Mouse (Mus musculus): ENCODE measurements at regions not wholly inside any gene's neighbourhood (a gene's known extent, or its start where the extent isn't known, plus 50 kb on each side); places are given as distances from the start of the nearest gene placed in this dataset.

DNA sequence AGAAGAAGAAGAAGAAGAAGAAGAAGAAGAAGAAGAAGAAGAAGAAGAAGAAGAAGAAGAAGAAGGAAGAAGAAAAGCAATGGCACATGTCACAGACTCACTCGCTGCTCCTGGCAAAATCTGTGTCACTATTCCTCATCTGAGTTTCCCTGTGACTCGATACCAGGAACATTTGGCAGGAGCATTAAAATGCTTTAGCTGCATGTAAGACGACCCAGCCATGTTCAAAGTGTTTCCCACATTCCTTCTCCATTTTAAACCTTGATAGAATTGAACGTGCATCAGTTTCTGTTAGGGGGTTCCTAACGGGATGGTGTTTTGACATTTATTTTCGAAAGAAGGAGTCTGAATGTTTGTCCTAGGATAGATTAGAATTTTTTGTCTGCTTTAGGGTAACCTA is 51.2 kb upstream of the Pja2 start:
- no peak for DNase-seq (ENCODE audit: low read depth in 1 of 2, low spot score in 2 of 2)

DNA sequence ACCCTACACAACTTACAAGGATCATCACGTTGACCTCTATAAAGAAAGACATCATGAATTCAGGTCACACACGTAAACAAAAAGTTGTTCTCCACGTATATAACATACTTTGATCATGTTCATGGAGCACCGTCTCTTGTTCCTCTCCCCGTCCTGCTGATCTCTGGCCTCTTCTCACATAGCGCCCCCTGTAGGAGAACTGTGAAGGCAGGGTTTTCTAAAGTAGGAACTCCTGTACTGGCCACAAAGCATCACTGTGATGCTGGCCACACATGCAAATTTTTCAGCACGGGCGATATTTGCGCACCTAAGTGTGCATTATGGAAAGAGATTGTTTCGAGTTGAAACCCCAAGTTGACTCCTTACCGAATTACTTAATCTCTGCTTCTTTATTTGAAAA is 51.9 kb upstream of the Pja2 start:
- no peak for DNase-seq (ENCODE audit: low read depth in 1 of 2, low spot score in 2 of 2)

DNA sequence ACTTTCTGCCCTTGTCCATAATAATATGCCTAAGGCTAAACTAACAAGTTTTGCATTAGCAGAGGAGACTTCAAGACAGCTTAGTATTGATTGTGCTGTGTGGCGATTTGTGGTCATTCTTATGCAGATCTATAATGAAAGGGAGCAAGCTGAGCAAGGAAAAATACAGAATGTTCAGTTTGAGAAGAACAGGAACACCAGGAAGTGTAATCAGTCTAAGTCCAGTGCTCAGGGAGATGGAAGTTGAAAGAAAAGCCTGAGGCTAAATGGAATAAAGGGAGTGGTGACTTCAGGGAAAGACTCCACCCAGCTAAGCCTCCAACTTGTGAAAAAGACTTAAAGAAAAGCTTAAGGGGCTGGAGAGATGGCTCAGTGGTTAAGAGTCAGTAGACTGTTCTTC is 58.6 kb upstream of the Pja2 start:
- no peak for DNase-seq (ENCODE audit: low read depth in 1 of 2, low spot score in 2 of 2)

DNA sequence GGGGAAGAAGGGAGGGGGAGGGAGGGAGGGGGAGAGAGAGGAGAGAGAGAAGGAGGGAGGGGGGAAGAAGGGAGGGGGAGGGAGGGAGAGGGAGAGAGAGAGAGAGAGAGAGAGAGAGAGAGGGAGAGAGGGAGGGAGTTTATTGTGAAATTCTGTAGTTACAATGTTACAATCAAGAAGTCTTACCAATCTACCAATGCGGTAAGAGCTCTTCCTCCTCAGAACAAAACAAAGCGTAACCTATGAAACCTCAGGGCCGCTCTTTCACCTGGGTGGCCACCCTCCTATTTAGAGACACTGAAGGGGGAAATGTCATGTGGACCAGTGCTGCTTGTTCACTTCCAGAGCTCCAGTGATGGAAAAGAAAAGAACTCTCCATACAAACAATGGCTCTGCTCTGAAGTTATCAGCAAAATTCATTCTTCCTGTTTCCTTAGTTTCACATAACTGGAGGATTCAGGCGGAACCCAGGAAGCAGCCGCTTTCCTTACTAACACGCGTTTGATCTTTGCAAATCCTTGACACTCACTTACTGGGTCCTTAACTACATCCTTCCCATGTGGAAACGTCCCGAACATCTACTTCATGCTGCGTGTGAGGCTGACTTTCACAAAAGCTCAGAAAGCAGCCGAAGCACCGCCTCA is 65.7 kb upstream of the Pja2 start:
- DNase-seq (ENCODE audit: low read depth in 1 of 2, low spot score in 2 of 2): no peak

GRCm38 (mm10) chr17:64398114-64398692 is 66.5 kb upstream of the Pja2 start:
- no peak for DNase-seq (ENCODE audit: low read depth in 1 of 2, low spot score in 2 of 2)

DNA sequence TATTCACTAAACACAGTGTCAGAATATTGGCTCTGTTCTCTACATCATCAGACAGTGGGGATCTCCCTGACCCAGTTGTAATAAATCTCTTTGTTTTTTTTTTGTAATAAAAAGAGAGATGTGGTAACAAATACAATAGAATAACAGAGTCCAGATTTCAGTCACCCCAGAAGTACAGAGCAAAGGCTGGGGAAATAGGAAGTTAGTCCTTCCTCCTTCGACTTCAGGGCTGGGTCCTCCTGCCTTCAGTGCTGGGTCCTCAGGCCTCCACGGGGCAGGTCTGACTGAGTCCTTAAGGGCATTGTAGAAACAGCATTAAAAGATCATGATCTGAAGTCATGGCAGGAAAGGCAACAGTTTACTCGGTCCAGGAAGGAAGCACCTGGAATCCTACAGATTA is 67.0 kb upstream of the Pja2 start:
- DNase-seq (ENCODE audit: low read depth in 1 of 2, low spot score in 2 of 2): no peak

- DNase-seq (ENCODE audit: low read depth in 1 of 2, low spot score in 2 of 2): no peak
These were observed 75.1 kb upstream of the Pja2 start for GRCm38 (mm10) chr17:64406742-64407254.

- DNase-seq (ENCODE audit: low read depth in 1 of 2, low spot score in 2 of 2): no peak
These were observed 75.7 kb upstream of the Pja2 start for GRCm38 (mm10) chr17:64407255-64408011.

- DNase-seq (ENCODE audit: low read depth in 1 of 2, low spot score in 2 of 2): no peak
These were observed 94.1 kb upstream of the Pja2 start for GRCm38 (mm10) chr17:64425811-64426210.

DNA sequence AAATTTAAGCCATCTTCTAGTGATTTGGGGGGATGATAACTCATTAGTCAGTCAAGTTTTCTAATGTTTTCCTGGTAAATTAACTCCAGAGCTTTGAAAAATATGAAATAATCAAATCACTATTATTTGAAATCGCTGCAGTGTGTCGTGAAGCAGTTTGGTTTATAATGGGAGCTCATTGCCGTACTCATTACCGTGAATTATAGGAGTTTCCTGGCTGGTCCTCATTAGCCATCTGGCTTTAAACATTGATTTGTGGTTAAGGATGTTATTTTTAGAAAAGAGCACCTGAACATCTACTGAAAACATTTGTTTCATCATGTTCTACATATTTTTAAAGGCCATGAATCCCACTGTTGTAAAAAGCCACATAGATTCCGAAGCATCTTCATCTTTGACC is 94.8 kb upstream of the Pja2 start:
- no peak for DNase-seq (ENCODE audit: low read depth in 1 of 2, low spot score in 2 of 2)

DNA sequence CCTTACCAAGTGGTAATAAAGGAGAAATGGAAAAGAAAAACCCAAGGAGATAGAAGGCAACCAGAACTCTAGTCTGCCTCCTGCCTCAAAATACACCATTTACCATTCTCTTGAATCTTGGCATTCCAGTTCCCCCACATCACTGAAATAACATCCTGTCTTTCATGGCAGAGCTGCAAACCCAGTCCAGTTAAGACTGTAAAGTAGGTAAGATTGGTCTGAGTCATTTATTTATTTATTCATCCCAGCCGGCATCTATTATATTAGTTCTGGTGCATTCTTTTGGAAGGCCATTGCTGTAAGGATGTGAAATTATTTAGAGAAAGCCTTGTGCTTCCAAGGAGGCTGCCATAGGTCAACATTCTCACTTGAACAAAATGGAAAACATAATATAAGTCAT is 107.9 kb upstream of the Pja2 start:
- no peak for DNase-seq (ENCODE audit: low read depth in 1 of 2, low spot score in 2 of 2)

DNA sequence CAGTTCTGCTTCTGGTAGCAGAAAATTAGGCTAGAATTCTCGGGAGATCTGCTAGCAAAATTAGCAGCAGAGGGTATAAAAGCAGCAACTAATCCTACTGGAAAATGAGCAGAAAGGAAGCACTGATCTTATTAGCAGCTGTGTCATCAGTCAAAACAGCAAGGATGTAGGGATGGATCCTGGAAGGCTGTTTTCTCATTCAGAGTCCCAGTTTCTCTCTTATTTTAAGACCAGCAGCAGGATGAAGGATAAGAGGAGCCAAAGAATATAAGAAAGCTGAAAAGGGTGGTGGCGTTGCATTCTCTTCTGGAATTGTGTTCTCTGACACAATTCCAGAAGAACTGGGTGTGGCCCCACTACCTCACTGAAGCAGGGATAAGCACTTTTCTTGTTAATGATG is 123.0 kb upstream of the Pja2 start:
- no peak for DNase-seq (ENCODE audit: low read depth in 1 of 2, low spot score in 2 of 2)

- no peak for DNase-seq (ENCODE audit: low read depth in 1 of 2, low spot score in 2 of 2)
These were observed 134.3 kb upstream of the Man2a1 start for GRCm38 (mm10) chr17:64466273-64466672.

DNA sequence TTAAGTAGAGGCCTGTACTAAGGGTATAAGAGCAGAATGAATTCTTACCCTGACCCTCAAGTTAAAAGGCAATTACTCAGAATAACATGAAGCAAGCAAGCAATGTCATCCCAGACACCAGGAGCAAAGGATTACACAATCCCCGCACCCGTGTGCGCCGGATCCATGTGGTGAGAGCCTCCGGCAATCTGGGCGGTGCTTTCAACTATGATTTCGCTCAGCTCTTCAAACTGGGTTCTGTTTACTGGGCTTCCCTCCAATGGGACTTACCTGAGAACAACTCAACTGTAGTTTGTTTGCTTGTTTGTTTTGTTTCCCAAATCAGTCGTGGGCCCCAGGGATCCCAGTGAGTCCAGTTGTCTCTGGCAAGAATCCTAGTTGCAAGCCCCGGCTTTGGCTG is 133.8 kb upstream of the Man2a1 start:
- no peak for DNase-seq (ENCODE audit: low read depth in 1 of 2, low spot score in 2 of 2)

- no peak for DNase-seq (ENCODE audit: low read depth in 1 of 2, low spot score in 2 of 2)
These were observed 133.2 kb upstream of the Man2a1 start for GRCm38 (mm10) chr17:64467297-64467696.

DNA sequence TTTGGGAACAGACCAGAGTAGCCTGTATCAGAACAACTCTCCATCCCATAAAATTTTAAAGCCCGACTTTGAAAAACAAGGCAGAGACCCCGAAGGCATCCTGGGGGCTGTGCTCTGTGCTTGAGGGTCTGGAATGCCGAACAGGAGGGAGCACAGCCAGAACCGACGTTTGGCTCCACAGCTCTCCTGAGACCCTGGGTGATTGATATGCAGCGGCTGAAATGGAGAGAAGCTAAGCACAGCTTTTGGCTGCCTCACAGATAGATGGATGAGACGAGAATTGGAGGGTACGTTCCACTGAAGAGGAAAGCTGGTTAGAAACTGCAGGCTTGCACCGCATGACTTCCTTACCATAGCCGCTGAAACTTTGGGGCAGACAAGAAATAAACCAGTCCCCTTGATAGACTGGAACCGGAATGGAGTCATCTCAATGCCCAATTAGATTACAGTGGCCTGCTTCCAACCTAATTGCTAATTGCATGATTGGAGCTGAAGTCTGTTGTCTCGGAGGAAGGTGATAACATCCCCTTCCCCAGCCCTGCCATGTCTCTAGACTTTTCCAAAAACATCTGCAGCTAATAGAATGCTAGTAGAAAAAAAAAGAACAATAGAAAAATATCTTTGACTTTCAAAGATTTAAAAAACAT is 130.7 kb upstream of the Man2a1 start:
- no peak for DNase-seq (ENCODE audit: low read depth in 1 of 2, low spot score in 2 of 2)

DNA sequence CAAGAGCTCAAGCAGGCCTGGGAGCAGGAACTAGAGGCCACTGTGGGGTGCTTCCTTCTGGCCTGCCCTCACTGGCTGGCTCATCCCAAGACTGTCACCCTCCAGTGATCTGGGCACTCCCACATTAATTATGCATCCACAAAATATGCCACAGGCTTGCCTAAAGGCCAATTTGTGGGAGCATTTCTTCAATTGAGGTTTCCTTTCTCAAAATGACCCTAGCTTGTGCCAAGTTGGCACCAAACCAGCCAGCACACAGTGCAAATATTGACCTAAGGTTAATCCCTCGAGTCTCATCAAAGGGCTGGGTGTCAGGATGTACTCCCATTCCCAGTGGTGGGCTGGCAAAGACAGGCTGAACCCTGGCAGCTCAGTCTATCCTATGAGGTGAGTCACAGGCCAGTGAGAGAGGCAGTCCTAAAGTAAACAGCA is 119.9 kb upstream of the Man2a1 start:
- DNase-seq (ENCODE audit: low read depth in 1 of 2, low spot score in 2 of 2): no peak

DNA sequence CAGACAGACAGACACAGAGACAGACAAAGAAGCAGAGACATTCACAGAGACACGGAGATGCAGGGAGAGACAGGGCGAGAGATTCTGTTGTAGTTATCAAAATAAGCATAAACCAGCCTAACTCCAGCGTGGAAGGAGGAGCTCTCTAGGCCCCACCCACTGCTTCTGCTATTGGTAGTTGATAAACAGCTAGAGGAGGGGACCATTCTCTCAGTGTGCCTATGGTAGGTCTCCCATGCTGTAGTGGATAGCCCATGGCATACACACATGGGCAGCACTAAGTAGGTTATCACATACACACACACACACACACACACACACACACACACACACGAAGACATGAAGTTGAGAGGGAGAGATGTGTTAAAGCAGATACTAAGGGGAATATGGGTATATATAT is 115.7 kb upstream of the Man2a1 start:
- no peak for DNase-seq (ENCODE audit: low read depth in 1 of 2, low spot score in 2 of 2)

DNA sequence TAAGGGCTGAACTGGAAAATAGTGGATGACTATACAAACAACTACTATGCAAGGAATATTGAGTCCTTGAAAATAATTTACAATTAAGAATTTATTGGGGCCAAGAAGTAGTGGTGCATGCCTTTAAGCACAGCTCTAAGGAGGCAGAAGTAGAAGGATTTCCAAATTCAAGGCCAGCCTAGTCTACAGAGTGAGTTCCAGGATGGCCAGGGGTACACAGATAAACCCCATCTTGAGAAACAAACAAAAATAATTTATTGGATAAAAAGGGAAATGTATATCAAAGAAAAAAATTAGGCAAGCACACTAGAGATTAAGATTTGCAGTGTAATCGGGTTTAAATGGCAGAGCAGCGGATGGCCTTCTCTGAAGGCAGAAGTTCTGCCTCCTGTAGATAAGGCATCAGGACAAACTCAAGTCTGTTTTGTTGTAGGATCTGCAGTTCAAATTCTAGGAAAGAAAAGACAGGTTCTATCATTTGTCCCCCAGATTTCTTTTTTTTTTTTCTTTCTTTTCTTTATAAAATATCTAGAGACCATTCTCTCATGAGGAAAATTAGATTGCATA is 110.7 kb upstream of the Man2a1 start:
- DNase-seq (ENCODE audit: low read depth in 1 of 2, low spot score in 2 of 2): no peak

DNA sequence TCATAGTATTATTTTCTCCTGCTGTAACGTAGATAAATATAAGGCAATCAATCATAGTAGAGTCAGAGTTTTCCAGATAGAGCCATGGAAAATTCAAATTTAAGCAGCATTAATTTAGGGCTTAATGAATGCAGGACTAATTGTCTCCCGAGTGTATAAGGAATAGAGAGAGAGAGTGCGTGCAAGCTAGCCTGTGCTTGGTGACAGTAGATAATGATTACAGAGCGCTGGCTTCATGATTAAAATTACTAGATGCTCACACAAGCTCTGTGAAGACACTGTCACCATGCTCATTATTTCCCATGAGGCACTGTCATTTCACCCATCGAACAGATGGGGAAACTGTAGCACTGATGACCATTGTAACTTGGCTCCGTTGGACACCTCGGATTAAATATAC is 109.9 kb upstream of the Man2a1 start:
- DNase-seq (ENCODE audit: low read depth in 1 of 2, low spot score in 2 of 2): no peak

DNA sequence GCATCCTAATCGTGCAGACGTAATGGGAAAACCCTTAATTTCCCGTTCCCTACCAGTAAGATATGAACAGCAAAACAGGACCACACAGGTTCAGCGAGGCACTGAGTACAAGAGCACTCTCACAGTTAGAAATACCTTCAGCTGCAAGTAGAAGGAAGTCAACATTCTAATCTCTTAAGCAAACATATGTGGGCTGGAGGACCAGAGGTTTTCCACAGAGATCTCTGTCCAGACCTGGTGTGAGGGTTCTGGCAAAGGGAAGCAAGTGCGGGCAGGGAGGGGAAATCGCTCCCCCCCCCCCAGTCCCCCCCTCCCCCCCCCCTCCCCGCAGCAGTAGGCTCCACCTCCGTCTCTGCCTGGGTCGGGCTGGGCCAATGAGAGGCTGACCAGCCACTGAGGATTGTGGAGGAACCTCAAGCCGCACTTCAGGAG is 108.6 kb upstream of the Man2a1 start:
- no peak for DNase-seq (ENCODE audit: low read depth in 1 of 2, low spot score in 2 of 2)
